Mouse (Mus musculus): ENCODE results near the gene Olfr1137. TPM values are rescaled to one million over a fixed set of nuclear protein-coding genes. Genes with fewer than 3 reads are reported as not detected.

Olfr1137 gene
- not detected in 2 replicates for polyA plus RNA-seq (2015; fragmentation: Nextera tagmentation; extraction: Ambion mirVana)

GRCm38 (mm10) chr2:87713079-87713478 lies at the start of gene Olfr1137:
TSS of gene Olfr1137 (minus strand) at chr2:87713179.
- ATAC-seq (replicated peaks; ENCODE audit: extremely low read depth, insufficient read depth, low FRiP score) = no peak
- H3K4me2 ChIP-seq (ENCODE audit: low read depth, low read length) = no peak within 1 kb of the TSS
- no peaks in the 10 kb centered on the region for H3K36me3 ChIP-seq (ENCODE audit: control insufficient read depth, insufficient read depth)
- H3K9ac ChIP-seq (ENCODE audit: low read length) = no peak within 1 kb of the TSS
- H3K4me1 ChIP-seq (ENCODE audit: control insufficient read depth, insufficient read depth, low read length) = no peaks in the 10 kb centered on the region
- H3K27ac ChIP-seq (ENCODE audit: low read length) = no peak within 1 kb of the TSS
- H3K4me3 ChIP-seq (ENCODE audit: low read length) = no peak within 1 kb of the TSS
- no peaks in the 10 kb centered on the region for H3K27me3 ChIP-seq (ENCODE audit: control insufficient read depth, insufficient read depth, low read length)
- no peaks in the 10 kb centered on the region for H3K9me3 ChIP-seq (replicated peaks; ENCODE audit: control insufficient read depth, low read length)

- no peak for ATAC-seq (replicated peaks; ENCODE audit: extremely low read depth, insufficient read depth, low FRiP score)
- WGBS = 67% methylated on average over 1 of the region's 1 CpGs
- Histone ChIP-seq H3K36me3 (ENCODE audit: control insufficient read depth, insufficient read depth) (no peaks in the 10 kb centered on the region), H3K9ac (ENCODE audit: low read length) (no peak within 1 kb of the TSS), H3K27ac (ENCODE audit: low read length) (no peak within 1 kb of the TSS), H3K27me3 (ENCODE audit: control insufficient read depth, insufficient read depth, low read length) (no peaks in the 10 kb centered on the region), H3K9me3 (replicated peaks; ENCODE audit: control insufficient read depth, low read length) (no peaks in the 10 kb centered on the region), H3K4me2 (ENCODE audit: low read depth, low read length) (no peak within 1 kb of the TSS), H3K4me3 (ENCODE audit: low read length) (no peak within 1 kb of the TSS), H3K4me1 (ENCODE audit: control insufficient read depth, insufficient read depth, low read length) (no peaks in the 10 kb centered on the region)
Measured at GRCm38 (mm10) chr2:87753891-87754290, 40.9 kb upstream of the Olfr1137 start, which contains the start of gene Olfr1141. TSS of gene Olfr1141 (minus strand) at chr2:87753991.

GRCm38 (mm10) chr2:87743452-87743851 lies 30.5 kb upstream of the Olfr1137 start, which contains the start of gene Olfr1140:
TSS of gene Olfr1140 (plus strand) at chr2:87743752.
- 66% methylated on average over 3 of the region's 3 CpGs for WGBS
- H3K9ac ChIP-seq (ENCODE audit: low read length) = no peak within 1 kb of the TSS
- ATAC-seq (replicated peaks; ENCODE audit: extremely low read depth, insufficient read depth, low FRiP score) = no peak
- no peak within 1 kb of the TSS for H3K27ac ChIP-seq (ENCODE audit: low read length)
- H3K4me2 ChIP-seq (ENCODE audit: low read depth, low read length) = no peak within 1 kb of the TSS
- no peaks in the 10 kb centered on the region for H3K9me3 ChIP-seq (replicated peaks; ENCODE audit: control insufficient read depth, low read length)
- no peaks in the 10 kb centered on the region for H3K27me3 ChIP-seq (ENCODE audit: control insufficient read depth, insufficient read depth, low read length)
- no peak within 1 kb of the TSS for H3K4me3 ChIP-seq (ENCODE audit: low read length)
- H3K4me1 ChIP-seq (ENCODE audit: control insufficient read depth, insufficient read depth, low read length) = no peaks in the 10 kb centered on the region
- no peaks in the 10 kb centered on the region for H3K36me3 ChIP-seq (ENCODE audit: control insufficient read depth, insufficient read depth)

- no peaks in the 10 kb centered on the region for H3K27me3 ChIP-seq (ENCODE audit: control insufficient read depth, insufficient read depth, low read length)
- no peaks in the 10 kb centered on the region for H3K9me3 ChIP-seq (replicated peaks; ENCODE audit: control insufficient read depth, low read length)
- H3K4me2 ChIP-seq (ENCODE audit: low read depth, low read length) = no peak within 1 kb of the TSS
- 73% methylated on average over 1 of the region's 1 CpGs for WGBS
- no peaks in the 10 kb centered on the region for H3K4me1 ChIP-seq (ENCODE audit: control insufficient read depth, insufficient read depth, low read length)
- H3K9ac ChIP-seq (ENCODE audit: low read length) = no peak within 1 kb of the TSS
- no peak within 1 kb of the TSS for H3K4me3 ChIP-seq (ENCODE audit: low read length)
- H3K36me3 ChIP-seq (ENCODE audit: control insufficient read depth, insufficient read depth) = no peaks in the 10 kb centered on the region
- ATAC-seq (replicated peaks; ENCODE audit: extremely low read depth, insufficient read depth, low FRiP score) = no peak
- H3K27ac ChIP-seq (ENCODE audit: low read length) = no peak within 1 kb of the TSS
Measured at GRCm38 (mm10) chr2:87739878-87740277, 26.9 kb upstream of the Olfr1137 start, which contains the start of gene Olfr1138. TSS of gene Olfr1138 (minus strand) at chr2:87739978.

- no peak for ATAC-seq (replicated peaks; ENCODE audit: extremely low read depth, insufficient read depth, low FRiP score)
Measured at GRCm38 (mm10) chr2:87693847-87694246, 19.1 kb downstream of the Olfr1137 start, which contains the start of gene Olfr1136. TSS of gene Olfr1136 (minus strand) at chr2:87693947.

DNA sequence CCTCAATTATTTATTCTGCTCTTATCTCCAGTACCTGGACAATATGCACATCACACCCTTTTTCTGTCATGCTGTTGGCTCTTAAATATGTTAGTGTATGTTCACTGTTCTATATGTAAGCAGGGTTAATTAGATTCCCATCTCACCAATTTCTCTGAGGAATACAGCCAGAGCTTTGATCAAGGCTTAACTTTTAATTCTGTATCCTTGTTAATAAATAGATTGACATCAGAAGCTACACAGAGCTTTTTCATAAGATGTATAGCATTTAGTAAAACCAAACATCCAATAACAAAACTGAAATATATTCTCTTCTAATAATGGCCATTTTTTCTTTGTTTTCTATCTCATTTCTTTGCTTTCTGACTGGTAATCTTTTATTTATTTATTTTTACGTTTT lies 39.4 kb downstream of the Olfr1137 start, which contains the start of gene Olfr1135:
Gene Olfr1135 (minus strand): TSS at position 101 of the 400 bp plus-strand sequence.
- Histone ChIP-seq H3K4me3 (ENCODE audit: low read length) (no peak within 1 kb of the TSS), H3K9me3 (replicated peaks; ENCODE audit: control insufficient read depth, low read length) (no peaks in the 10 kb centered on the region), H3K27me3 (ENCODE audit: control insufficient read depth, insufficient read depth, low read length) (no peaks in the 10 kb centered on the region), H3K27ac (ENCODE audit: low read length) (no peak within 1 kb of the TSS), H3K36me3 (ENCODE audit: control insufficient read depth, insufficient read depth) (no peaks in the 10 kb centered on the region), H3K9ac (ENCODE audit: low read length) (no peak within 1 kb of the TSS), H3K4me2 (ENCODE audit: low read depth, low read length) (no peak within 1 kb of the TSS), H3K4me1 (ENCODE audit: control insufficient read depth, insufficient read depth, low read length) (no peaks in the 10 kb centered on the region)
- no peak for ATAC-seq (replicated peaks; ENCODE audit: extremely low read depth, insufficient read depth, low FRiP score)
- WGBS = 9% methylated on average over 1 of the region's 1 CpGs

More at GRCm38 (mm10) chr2:87693847-87694246, 19.1 kb downstream of the Olfr1137 start, which contains the start of gene Olfr1136:
- H3K9me3 ChIP-seq (replicated peaks; ENCODE audit: control insufficient read depth, low read length) = no peaks in the 10 kb centered on the region
- no peak within 1 kb of the TSS for H3K4me2 ChIP-seq (ENCODE audit: low read depth, low read length)
- H3K27me3 ChIP-seq (ENCODE audit: control insufficient read depth, insufficient read depth, low read length) = no peaks in the 10 kb centered on the region
- no peak within 1 kb of the TSS for H3K27ac ChIP-seq (ENCODE audit: low read length)
- H3K4me1 ChIP-seq (ENCODE audit: control insufficient read depth, insufficient read depth, low read length) = no peaks in the 10 kb centered on the region
- no peak within 1 kb of the TSS for H3K9ac ChIP-seq (ENCODE audit: low read length)
- no peak within 1 kb of the TSS for H3K4me3 ChIP-seq (ENCODE audit: low read length)
- H3K36me3 ChIP-seq (ENCODE audit: control insufficient read depth, insufficient read depth) = no peaks in the 10 kb centered on the region

Other genes with a start within 250 kb of the Olfr1137 start
- gene Pramel7, start 216.1 kb downstream of the Olfr1137 start, polyA plus RNA-seq (2015; fragmentation: Nextera tagmentation; extraction: Ambion mirVana) = not detected in 2 replicates
- not detected in 2 replicates for gene Pramel6, start 206.6 kb downstream of the Olfr1137 start, polyA plus RNA-seq (2015; fragmentation: Nextera tagmentation; extraction: Ambion mirVana)
- not detected in 2 replicates for gene Olfr153, start 181.4 kb downstream of the Olfr1137 start, polyA plus RNA-seq (2015; fragmentation: Nextera tagmentation; extraction: Ambion mirVana)
- not detected in 2 replicates for gene Olfr1128, start 167.6 kb downstream of the Olfr1137 start, polyA plus RNA-seq (2015; fragmentation: Nextera tagmentation; extraction: Ambion mirVana)
- gene Olfr1129, start 139.3 kb downstream of the Olfr1137 start, polyA plus RNA-seq (2015; fragmentation: Nextera tagmentation; extraction: Ambion mirVana) = not detected in 2 replicates
- gene Olfr1130, start 107.0 kb downstream of the Olfr1137 start, polyA plus RNA-seq (2015; fragmentation: Nextera tagmentation; extraction: Ambion mirVana) = not detected in 2 replicates
- gene Olfr1131, start 86.1 kb downstream of the Olfr1137 start, polyA plus RNA-seq (2015; fragmentation: Nextera tagmentation; extraction: Ambion mirVana) = not detected in 2 replicates
- not detected in 2 replicates for gene Olfr1132, start 75.6 kb downstream of the Olfr1137 start, polyA plus RNA-seq (2015; fragmentation: Nextera tagmentation; extraction: Ambion mirVana)
- gene Olfr1133, start 65.8 kb downstream of the Olfr1137 start, polyA plus RNA-seq (2015; fragmentation: Nextera tagmentation; extraction: Ambion mirVana) = not detected in 2 replicates
- gene Olfr1134, start 54.7 kb downstream of the Olfr1137 start, polyA plus RNA-seq (2015; fragmentation: Nextera tagmentation; extraction: Ambion mirVana) = not detected in 2 replicates
- gene Olfr1135, start 39.5 kb downstream of the Olfr1137 start, polyA plus RNA-seq (2015; fragmentation: Nextera tagmentation; extraction: Ambion mirVana) = not detected in 2 replicates
- gene Olfr1136, start 19.2 kb downstream of the Olfr1137 start, polyA plus RNA-seq (2015; fragmentation: Nextera tagmentation; extraction: Ambion mirVana) = not detected in 2 replicates
- gene Olfr1138, start 26.8 kb upstream of the Olfr1137 start, polyA plus RNA-seq (2015; fragmentation: Nextera tagmentation; extraction: Ambion mirVana) = not detected in 2 replicates
- not detected in 2 replicates for gene Olfr1140, start 30.6 kb upstream of the Olfr1137 start, polyA plus RNA-seq (2015; fragmentation: Nextera tagmentation; extraction: Ambion mirVana)
- gene Olfr1141, start 40.8 kb upstream of the Olfr1137 start, polyA plus RNA-seq (2015; fragmentation: Nextera tagmentation; extraction: Ambion mirVana) = not detected in 2 replicates
- gene Olfr152, start 66.3 kb upstream of the Olfr1137 start, polyA plus RNA-seq (2015; fragmentation: Nextera tagmentation; extraction: Ambion mirVana) = not detected in 2 replicates
- not detected in 2 replicates for gene Olfr1143, start 87.4 kb upstream of the Olfr1137 start, polyA plus RNA-seq (2015; fragmentation: Nextera tagmentation; extraction: Ambion mirVana)
- gene Olfr1145, start 96.6 kb upstream of the Olfr1137 start, polyA plus RNA-seq (2015; fragmentation: Nextera tagmentation; extraction: Ambion mirVana) = not detected in 2 replicates
- not detected in 2 replicates for gene Olfr1148, start 117.4 kb upstream of the Olfr1137 start, polyA plus RNA-seq (2015; fragmentation: Nextera tagmentation; extraction: Ambion mirVana)
- not detected in 2 replicates for gene Olfr1150-ps1, start 130.8 kb upstream of the Olfr1137 start, polyA plus RNA-seq (2015; fragmentation: Nextera tagmentation; extraction: Ambion mirVana)
- not detected in 2 replicates for gene Olfr1151, start 142.7 kb upstream of the Olfr1137 start, polyA plus RNA-seq (2015; fragmentation: Nextera tagmentation; extraction: Ambion mirVana)
- gene Olfr1152, start 153.3 kb upstream of the Olfr1137 start, polyA plus RNA-seq (2015; fragmentation: Nextera tagmentation; extraction: Ambion mirVana) = not detected in 2 replicates
- gene Olfr1153, start 181.8 kb upstream of the Olfr1137 start, polyA plus RNA-seq (2015; fragmentation: Nextera tagmentation; extraction: Ambion mirVana) = not detected in 2 replicates
- gene Olfr1154, start 192.0 kb upstream of the Olfr1137 start, polyA plus RNA-seq (2015; fragmentation: Nextera tagmentation; extraction: Ambion mirVana) = not detected in 2 replicates
- not detected in 2 replicates for gene Olfr1155, start 232.0 kb upstream of the Olfr1137 start, polyA plus RNA-seq (2015; fragmentation: Nextera tagmentation; extraction: Ambion mirVana)
- not detected in 2 replicates for gene Olfr1156, start 239.9 kb upstream of the Olfr1137 start, polyA plus RNA-seq (2015; fragmentation: Nextera tagmentation; extraction: Ambion mirVana)

Data from heart, embryonic 16.5 days (tissue).